Mouse (Mus musculus): ENCODE measurements around the gene Wdr20. TPM values are rescaled to one million over a fixed set of nuclear protein-coding genes. Genes with fewer than 3 reads are reported as not detected.

Gene Wdr20
- polyA plus RNA-seq, 1 experiment from 2014 or later = 30.5 TPM

DNA sequence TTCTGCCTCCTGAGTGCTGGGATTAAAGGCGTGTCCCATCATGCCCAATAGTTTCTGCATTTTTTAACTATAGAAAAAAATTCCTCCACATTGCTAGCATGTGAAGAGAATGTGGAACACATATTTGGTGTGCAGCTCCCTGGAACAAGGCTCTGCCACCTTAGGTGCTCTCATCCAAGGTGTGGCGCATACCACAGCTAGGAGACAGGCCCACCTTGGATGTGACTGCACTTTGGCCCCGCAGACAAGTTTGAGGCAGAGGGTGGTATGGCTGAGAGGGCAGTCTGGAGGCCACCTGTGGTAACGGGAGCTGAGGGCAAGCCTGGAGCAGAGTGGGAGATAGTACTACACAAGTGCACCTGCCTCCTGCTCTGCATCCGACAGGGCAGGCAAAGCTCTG lies 71.1 kb downstream of the Wdr20 start:
- peaks cover 20% of the 10 kb centered on the region for H3K4me1 ChIP-seq
- H3K9ac ChIP-seq = no peak overlapping the region
- 0 out of 2 replicates have a peak, but pooled peaks cover 2% of the 10 kb centered on the region for H3K27me3 ChIP-seq (replicated peaks)
- no peaks in the 10 kb centered on the region for H3K9me3 ChIP-seq
- H3K4me2 ChIP-seq (replicated peaks) = no peak overlapping the region
- H3K27ac ChIP-seq = no peak overlapping the region
- WGBS = 76% methylated on average over 5 of the region's 5 CpGs
- H3K4me3 ChIP-seq = no peak overlapping the region
- ATAC-seq (ENCODE audit: low FRiP score, low read depth) = no peak
- peaks cover 30% of the 10 kb centered on the region for H3K36me3 ChIP-seq

DNA sequence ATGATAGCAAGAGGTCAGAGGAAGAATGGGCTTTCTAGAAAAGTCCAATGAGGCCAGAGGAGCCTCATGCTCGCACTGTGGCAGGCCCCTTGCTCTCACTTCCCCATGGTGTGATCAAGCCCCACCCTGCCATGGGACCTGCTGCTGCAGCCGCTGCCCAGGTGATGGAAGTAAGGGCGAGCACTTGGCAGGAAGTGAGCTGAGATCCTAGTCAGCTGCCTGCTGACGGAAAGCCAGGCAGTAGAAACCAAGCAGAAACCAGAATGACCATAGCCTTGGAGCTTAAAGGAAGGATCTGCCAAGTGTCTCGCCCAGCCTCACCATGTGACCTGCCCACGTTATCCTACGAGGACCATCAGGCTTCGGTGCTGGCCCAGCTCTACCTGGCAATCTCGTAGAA lies 75.4 kb downstream of the Wdr20 start:
- 95% methylated on average over 9 of the region's 9 CpGs for WGBS
- Histone ChIP-seq H3K36me3 (peaks cover 18% of the 10 kb centered on the region), H3K4me2 (replicated peaks) (no peak overlapping the region), H3K9me3 (no peaks in the 10 kb centered on the region), H3K4me1 (peaks cover 6% of the 10 kb centered on the region; the same call in 1 of the 2 replicates), H3K9ac (no peak overlapping the region), H3K4me3 (no peak overlapping the region), H3K27me3 (replicated peaks) (no peaks in the 10 kb centered on the region), H3K27ac (no peak overlapping the region)
- ATAC-seq (ENCODE audit: low FRiP score, low read depth) = no peak

DNA sequence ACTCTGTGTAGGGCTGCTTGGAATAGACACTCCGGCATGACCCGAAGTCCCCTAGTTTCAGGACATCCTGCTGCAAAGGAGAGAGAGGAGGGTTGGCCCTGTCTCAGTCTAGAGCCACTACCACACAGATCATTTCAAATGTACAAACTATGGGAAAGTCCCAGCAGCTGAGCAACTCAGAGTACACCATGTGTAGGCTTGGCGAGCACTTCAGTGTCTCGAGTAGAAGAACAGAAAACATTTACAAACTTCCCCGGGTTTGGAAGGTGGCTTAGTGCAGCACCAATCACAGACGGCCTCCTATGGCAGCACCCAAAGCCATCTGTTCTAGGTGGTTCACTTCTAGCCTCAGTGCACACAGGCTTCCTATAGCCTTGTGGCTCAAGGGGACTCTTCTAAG lies 75.9 kb downstream of the Wdr20 start:
- ATAC-seq (ENCODE audit: low FRiP score, low read depth) = no peak
- no peak overlapping the region for H3K27ac ChIP-seq
- H3K9me3 ChIP-seq = no peaks in the 10 kb centered on the region
- H3K36me3 ChIP-seq = peaks cover 18% of the 10 kb centered on the region
- no peak overlapping the region for H3K4me3 ChIP-seq
- H3K4me1 ChIP-seq = 0 out of 2 replicates have a peak, but pooled peaks cover under 1% of the 10 kb centered on the region
- H3K27me3 ChIP-seq (replicated peaks) = no peaks in the 10 kb centered on the region
- H3K4me2 ChIP-seq (replicated peaks) = no peak overlapping the region
- WGBS = 93% methylated on average over 6 of the region's 6 CpGs
- no peak overlapping the region for H3K9ac ChIP-seq

DNA sequence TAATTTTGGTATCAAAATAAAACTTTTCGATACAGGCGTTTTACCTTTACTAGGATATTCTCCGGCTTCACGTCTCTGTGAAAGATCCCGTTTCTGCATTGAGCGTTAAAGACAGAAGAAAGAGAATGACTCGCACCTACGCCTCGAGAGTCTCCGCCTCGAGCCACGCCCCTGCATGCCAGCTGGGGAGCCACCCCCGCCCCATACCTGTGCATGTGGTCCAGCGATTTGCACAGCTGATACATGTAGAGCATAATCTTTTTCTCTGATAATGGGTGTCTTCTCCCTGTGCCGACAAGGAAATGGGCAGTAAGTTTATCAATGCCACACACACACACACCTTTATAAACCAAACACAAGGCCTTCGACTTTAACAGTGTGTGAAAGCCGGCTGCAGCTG lies 77.2 kb downstream of the Wdr20 start:
- no peaks in the 10 kb centered on the region for H3K4me1 ChIP-seq
- H3K27ac ChIP-seq = no peak overlapping the region
- no peak for ATAC-seq (ENCODE audit: low FRiP score, low read depth)
- H3K9me3 ChIP-seq = no peaks in the 10 kb centered on the region
- H3K27me3 ChIP-seq (replicated peaks) = no peaks in the 10 kb centered on the region
- H3K4me2 ChIP-seq (replicated peaks) = no peak overlapping the region
- peaks cover 16% of the 10 kb centered on the region for H3K36me3 ChIP-seq
- H3K4me3 ChIP-seq = no peak overlapping the region
- H3K9ac ChIP-seq = no peak overlapping the region
- WGBS = 78% methylated on average over 17 of the region's 17 CpGs

DNA sequence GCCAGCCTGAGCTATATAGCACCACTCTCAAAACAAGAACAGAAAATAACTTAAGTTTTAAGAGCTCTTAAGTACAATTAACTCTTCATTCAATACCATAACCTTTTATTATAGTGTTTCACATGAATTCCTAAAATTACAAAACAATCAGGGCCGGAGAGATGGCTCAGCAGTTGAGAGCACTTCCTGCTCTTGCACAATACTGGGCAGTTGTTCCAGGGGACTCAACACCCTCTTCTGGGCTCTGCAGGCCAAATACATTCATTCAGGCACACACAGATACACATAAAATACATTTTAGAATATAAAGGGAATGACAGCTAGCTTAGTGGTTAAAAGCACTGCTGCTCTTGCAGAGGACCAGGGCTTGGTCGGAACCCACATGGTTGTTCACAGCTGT lies 79.1 kb downstream of the Wdr20 start:
- H3K4me1 ChIP-seq = no peaks in the 10 kb centered on the region
- H3K4me3 ChIP-seq = no peak overlapping the region
- ATAC-seq (ENCODE audit: low FRiP score, low read depth) = no peak
- no peak overlapping the region for H3K27ac ChIP-seq
- no peaks in the 10 kb centered on the region for H3K27me3 ChIP-seq (replicated peaks)
- no peak overlapping the region for H3K9ac ChIP-seq
- WGBS = 92% methylated on average over 2 of the region's 2 CpGs
- H3K9me3 ChIP-seq = no peaks in the 10 kb centered on the region
- no peak overlapping the region for H3K4me2 ChIP-seq (replicated peaks)
- H3K36me3 ChIP-seq = peaks cover 9% of the 10 kb centered on the region

DNA sequence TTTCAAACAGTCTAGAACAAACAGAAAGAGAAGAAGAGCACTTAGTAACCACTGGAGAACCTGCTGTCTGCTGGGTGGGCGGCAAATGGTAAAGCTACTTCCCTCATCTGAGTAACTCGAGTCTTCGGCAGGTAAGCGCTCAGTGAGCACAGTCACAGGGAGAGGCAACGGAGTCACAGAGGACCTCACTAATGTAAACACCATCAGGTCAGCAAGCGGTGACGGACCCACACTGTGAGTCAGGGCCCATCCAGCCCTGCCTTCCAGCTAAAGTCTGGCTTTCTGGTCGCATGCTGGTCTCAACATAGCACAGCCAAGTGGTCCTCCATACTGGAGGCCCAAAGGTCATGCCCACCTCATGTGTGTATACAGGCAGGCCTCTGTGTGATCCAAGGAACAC lies 81.6 kb downstream of the Wdr20 start:
- Histone ChIP-seq H3K4me2 (replicated peaks) (no peak overlapping the region), H3K4me3 (no peak overlapping the region), H3K4me1 (no peaks in the 10 kb centered on the region), H3K9me3 (no peaks in the 10 kb centered on the region), H3K9ac (no peak overlapping the region), H3K36me3 (no peaks in the 10 kb centered on the region), H3K27me3 (replicated peaks) (no peaks in the 10 kb centered on the region), H3K27ac (no peak overlapping the region)
- 80% methylated on average over 8 of the region's 8 CpGs for WGBS
- ATAC-seq (ENCODE audit: low FRiP score, low read depth) = no peak

DNA sequence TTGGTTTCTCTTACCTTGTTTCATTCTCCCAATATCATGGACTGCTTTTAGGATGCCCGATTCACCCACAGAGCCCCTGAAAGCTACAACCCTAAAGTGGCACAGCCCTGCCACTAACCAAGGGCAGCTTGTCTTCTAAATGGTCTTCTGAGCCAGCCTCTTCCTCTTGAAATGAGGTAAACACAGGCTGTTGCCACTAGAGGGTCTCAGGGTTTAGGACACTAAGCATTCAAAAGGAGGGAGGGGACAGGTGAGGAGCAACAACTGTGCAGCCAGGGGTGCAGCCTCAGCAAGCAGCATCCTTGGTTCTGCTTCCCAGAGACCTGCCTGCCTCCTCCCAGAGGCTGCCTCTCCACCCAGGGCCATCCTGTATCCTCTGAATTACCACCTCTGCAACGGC lies 84.0 kb downstream of the Wdr20 start:
- Histone ChIP-seq H3K9me3 (no peaks in the 10 kb centered on the region), H3K27ac (no peak overlapping the region), H3K4me2 (replicated peaks) (no peak overlapping the region), H3K4me3 (no peak overlapping the region), H3K36me3 (no peaks in the 10 kb centered on the region), H3K4me1 (no peaks in the 10 kb centered on the region), H3K9ac (no peak overlapping the region), H3K27me3 (replicated peaks) (no peaks in the 10 kb centered on the region)
- no peak for ATAC-seq (ENCODE audit: low FRiP score, low read depth)
- WGBS = 99% methylated on average over 2 of the region's 2 CpGs

DNA sequence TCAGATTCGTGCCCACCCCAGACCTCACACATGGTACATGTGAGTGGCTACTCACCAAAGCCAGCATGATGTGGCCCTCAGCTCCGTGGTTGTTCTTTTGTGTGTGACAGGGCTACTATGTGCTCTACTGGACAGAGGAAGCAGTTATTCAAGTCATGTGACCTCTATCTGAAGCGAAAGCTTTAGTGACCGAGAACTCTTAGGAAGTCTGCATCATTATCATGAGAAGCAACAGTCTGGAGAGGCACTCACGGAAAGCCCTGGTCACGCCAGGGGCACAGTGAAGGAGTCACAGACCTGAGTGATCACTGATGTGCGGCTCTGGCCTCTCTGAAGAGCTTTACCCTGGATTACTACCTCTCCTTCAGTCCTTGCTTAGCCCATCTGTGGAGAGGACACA lies 84.6 kb downstream of the Wdr20 start:
- no peak for ATAC-seq (ENCODE audit: low FRiP score, low read depth)
- Histone ChIP-seq H3K9ac (no peak overlapping the region), H3K9me3 (no peaks in the 10 kb centered on the region), H3K4me3 (no peak overlapping the region), H3K27ac (no peak overlapping the region), H3K4me2 (replicated peaks) (no peak overlapping the region), H3K27me3 (replicated peaks) (no peaks in the 10 kb centered on the region), H3K36me3 (no peaks in the 10 kb centered on the region; the same call in 1 of the 2 replicates), H3K4me1 (no peaks in the 10 kb centered on the region)
- WGBS = 88% methylated on average over 7 of the region's 7 CpGs

DNA sequence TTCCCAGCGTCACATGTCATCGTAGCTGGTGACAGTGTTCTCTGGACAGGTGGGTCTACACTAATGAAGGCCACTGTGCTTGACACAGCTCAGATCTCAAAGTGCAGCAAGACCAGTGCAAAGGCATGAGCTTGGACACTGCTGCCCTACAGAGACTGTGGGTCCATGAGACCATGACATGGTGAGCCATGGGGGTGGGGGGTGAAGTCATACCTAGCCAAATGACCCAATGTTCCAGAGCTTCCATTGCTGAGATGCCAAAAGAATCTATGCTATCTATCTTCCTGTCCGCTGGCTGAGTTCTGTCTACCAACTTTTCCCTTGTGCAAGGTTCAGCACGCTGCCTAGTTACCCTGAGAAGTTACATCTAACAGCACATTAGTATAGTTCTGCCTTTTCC lies 91.2 kb downstream of the Wdr20 start:
- no peaks in the 10 kb centered on the region; the same call in 1 of the 2 replicates for H3K36me3 ChIP-seq
- H3K4me1 ChIP-seq = no peaks in the 10 kb centered on the region
- no peak overlapping the region for H3K9ac ChIP-seq
- H3K4me3 ChIP-seq = no peak overlapping the region
- H3K4me2 ChIP-seq (replicated peaks) = no peak overlapping the region
- no peak overlapping the region for H3K27ac ChIP-seq
- 97% methylated on average over 4 of the region's 4 CpGs for WGBS
- no peaks in the 10 kb centered on the region for H3K9me3 ChIP-seq
- ATAC-seq (ENCODE audit: low FRiP score, low read depth) = no peak
- H3K27me3 ChIP-seq (replicated peaks) = no peaks in the 10 kb centered on the region

DNA sequence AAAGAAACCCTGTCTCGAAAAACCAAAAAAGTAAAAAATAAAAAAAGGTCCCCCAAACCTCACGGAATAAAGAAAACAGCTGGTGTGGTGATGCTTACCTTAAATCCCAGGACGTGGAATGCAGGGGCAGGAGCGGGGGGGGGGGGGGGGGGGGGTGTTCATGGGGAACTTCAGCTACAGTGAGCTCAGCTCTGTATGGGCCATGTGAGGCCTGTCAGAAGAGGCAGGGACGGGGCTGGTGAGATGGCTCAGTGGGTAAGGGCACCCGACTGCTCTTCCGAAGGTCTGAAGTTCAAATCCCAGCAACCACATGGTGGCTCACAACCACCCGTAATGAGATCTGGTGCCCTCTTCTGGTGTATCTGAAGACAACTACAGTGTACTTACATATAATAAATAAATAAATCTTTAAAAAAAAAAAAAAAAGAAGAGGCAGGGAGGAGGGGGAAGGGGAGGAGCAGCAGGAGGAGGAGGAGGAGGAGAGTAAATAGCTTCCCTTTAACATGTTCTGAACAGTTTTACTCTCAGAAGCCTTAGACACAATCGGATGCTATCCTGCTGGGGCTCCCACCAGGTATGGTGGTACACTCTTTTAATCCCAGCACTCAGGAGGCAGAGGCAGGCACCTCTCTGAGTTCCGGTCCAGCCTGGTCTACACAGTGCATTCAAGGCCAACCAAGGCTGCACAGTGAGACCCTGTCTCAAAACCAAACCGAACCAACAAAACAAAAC lies 92.7 kb downstream of the Wdr20 start:
- Histone ChIP-seq H3K4me1 (no peaks in the 10 kb centered on the region), H3K36me3 (no peaks in the 10 kb centered on the region; the same call in 1 of the 2 replicates), H3K4me2 (replicated peaks) (no peak overlapping the region), H3K9me3 (no peaks in the 10 kb centered on the region), H3K9ac (no peak overlapping the region), H3K4me3 (no peak overlapping the region), H3K27ac (no peak overlapping the region), H3K27me3 (replicated peaks) (no peaks in the 10 kb centered on the region)
- no peak for ATAC-seq (ENCODE audit: low FRiP score, low read depth)
- 89% methylated on average over 9 of the region's 11 CpGs for WGBS

DNA sequence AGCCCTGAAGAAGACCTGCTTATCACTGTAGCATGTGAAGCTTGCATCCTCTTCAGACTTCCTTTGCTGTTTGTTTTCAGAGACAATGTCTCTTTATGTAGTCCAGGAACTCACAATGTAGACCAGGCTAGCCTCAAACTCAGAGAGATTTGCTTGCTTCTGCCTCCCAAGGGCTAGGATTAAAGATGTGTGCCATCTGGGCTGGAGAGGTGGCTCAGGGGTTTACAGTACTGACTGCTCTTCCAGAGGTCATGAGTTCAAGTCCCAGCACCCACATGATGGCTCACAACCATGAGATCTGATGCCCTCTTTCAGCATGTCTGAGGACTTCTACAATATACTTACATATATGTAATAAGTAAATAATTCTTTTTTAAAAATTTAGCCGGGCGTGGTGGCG lies 97.4 kb downstream of the Wdr20 start:
- Histone ChIP-seq H3K9me3 (no peaks in the 10 kb centered on the region), H3K4me1 (peaks cover 8% of the 10 kb centered on the region; the same call in 1 of the 2 replicates), H3K27ac (no peak overlapping the region), H3K4me2 (replicated peaks) (no peak overlapping the region), H3K9ac (no peak overlapping the region), H3K36me3 (no peaks in the 10 kb centered on the region), H3K4me3 (no peak overlapping the region), H3K27me3 (replicated peaks) (no peaks in the 10 kb centered on the region)
- 98% methylated on average over 3 of the region's 3 CpGs for WGBS
- no peak for ATAC-seq (ENCODE audit: low FRiP score, low read depth)

DNA sequence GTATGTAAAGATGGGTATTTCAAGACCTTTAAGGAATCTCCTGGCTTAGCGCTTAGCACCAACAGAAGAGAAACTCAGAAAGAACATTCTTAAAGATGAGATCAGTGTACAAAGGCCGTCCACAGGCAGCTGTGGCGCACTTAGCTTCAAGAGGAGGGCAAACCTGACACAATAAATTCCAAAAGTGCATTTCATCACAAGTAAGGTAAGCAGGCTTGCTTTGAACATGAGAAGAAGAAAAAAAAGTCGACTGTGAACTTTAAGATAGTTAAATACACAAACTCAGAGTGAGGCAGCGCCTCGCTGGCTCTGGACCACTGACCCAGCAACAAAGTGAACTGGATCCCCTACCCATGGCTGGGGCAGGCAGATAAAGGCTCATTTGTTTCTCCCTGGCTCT lies 99.0 kb downstream of the Wdr20 start:
- no peak overlapping the region for H3K9ac ChIP-seq

More for the DNA sequence above, 99.0 kb downstream of the Wdr20 start:
- Histone ChIP-seq H3K27me3 (replicated peaks) (no peaks in the 10 kb centered on the region), H3K4me1 (peaks cover 9% of the 10 kb centered on the region; the same call in 1 of the 2 replicates), H3K4me3 (no peak overlapping the region), H3K36me3 (no peaks in the 10 kb centered on the region), H3K9me3 (no peaks in the 10 kb centered on the region), H3K27ac (peak overlapping the region; percentile 63), H3K4me2 (replicated peaks) (peak overlapping the region; percentile 39)
- WGBS = 47% methylated on average over 6 of the region's 6 CpGs
- peak; percentile 3; the same call in 1 of the 2 replicates for ATAC-seq (ENCODE audit: low FRiP score, low read depth)
